Mouse (Mus musculus) liver, embryonic 14.5 days (tissue): ENCODE results near the gene Ccdc63.

Experiments
- CTCF ChIP-seq: IDR thresholded peaks from 2 replicates; pipeline ENCODE4 v1.5.1; 2016; ENCODE audit warnings: antibody characterized with exemption, low read depth, control low read depth
- EP300 ChIP-seq: IDR thresholded peaks from 2 replicates; pipeline ENCODE4 v1.6.1; 2016; ENCODE audit warnings: antibody characterized with exemption, low read depth

DNA sequence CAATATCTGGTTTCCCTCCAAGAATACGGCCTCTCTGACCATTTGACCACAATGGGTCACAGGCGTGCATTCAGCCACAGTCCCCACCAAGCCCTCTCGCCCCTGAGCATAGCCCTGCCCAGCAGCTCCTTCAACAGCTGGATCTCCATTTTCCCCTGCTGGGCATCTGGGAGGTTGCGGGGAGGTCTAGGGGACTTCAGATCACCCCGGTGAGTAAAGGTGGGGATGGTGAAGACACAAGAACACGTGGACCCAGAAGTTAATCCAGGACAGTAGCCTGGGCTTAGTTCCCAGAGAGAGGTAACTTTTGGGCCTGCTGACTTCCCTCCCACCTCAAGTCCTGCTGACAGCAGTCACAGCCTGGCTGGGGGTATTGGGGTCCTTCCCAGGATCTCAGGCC lies 34.4 kb downstream of the Ccdc63 start:
- TF ChIP-seq CTCF (no peak), EP300 (no peak)
